10 mouse cellular contexts compared by ENCODE assay signal in the genomic region with DNA sequence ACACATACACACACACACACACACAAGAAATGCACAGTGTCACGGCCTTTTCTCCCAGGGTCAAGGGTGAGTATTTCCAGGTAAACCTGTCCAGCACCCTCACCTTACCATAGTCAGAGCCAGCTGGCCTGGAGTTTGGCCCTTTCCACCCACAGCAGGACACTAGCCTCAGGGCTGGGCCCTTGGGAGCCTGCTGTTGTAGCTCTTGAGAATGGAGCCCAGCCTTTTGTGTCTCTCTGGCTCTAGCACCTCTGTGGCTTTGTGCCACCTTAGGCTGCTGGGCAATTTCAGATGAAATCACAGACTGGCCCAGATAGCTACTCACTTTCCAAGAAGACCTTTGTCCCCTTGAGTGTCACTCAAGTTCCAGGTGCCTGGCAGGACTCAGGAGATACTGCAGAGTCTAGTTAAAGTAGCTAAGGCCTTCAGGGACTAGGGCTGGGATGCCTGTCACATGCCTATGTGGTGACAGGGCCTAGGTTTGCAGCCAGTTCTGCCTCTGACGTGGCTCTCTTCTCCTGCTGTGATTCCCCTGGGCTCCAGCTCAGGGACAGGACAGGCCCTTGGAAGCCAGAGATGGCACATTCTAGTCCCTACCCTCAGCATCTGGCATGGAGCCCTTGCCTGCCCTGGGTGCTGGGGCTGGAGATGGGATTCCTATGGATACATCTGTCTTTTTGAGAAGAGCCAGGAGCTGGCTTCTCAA. TPM values are rescaled to one million over a fixed set of nuclear protein-coding genes. Genes with fewer than 3 reads are reported as not detected.
DNase-seq lines count a peak whose midpoint lies in the region; ATAC-seq and TF ChIP-seq lines count a peak whose summit lies in the region.
"Had no signal": no experiment of that assay in that cellular context is flagged by ENCODE, and none has a peak within 500 bp of the region (broad histone marks: within the 10 kb centered on the region; RNA-seq: fewer than 3 reads in every experiment).

No protein-coding gene starts in this region.

- H3K9ac ChIP-seq in liver, adult 2 months (ENCODE audit: low read depth, low read length), result no peak overlapping the region
- H3K9ac ChIP-seq in liver, embryonic 12.5 days, result no peak overlapping the region
- H3K9ac ChIP-seq in stomach, postnatal 0 days (ENCODE audit: low read length), result peak overlapping the region; percentile 23; the same call in 1 of the 2 replicates
- H3K9ac ChIP-seq: liver, embryonic 13.5 days had no signal

- no peaks in the 10 kb centered on the region for H3K27me3 ChIP-seq in liver, adult 2 months (ENCODE audit: control insufficient read depth, insufficient read depth, low read length)
- no peaks in the 10 kb centered on the region for H3K27me3 ChIP-seq in liver, embryonic 12.5 days (replicated peaks)
- H3K27me3 ChIP-seq in heart, embryonic 10.5 days (ENCODE audit: insufficient read depth, poor library complexity, severe bottlenecking), result no peaks in the 10 kb centered on the region
- no peaks in the 10 kb centered on the region for H3K27me3 ChIP-seq in stomach, postnatal 0 days (ENCODE audit: control insufficient read depth, insufficient read depth, low read length)
- H3K27me3 ChIP-seq: liver, embryonic 13.5 days had no signal

- no peaks in the 10 kb centered on the region for H3K9me3 ChIP-seq in liver, embryonic 12.5 days (replicated peaks)
- H3K9me3 ChIP-seq in heart, embryonic 10.5 days, result no peaks in the 10 kb centered on the region
- no peaks in the 10 kb centered on the region for H3K9me3 ChIP-seq in stomach, postnatal 0 days (ENCODE audit: control insufficient read depth, low read length)
- H3K9me3 ChIP-seq: liver, embryonic 13.5 days had no signal

- WGBS in liver, adult 2 months, result 19% methylated on average over 2 of the region's 2 CpGs
- WGBS in liver, embryonic 12.5 days (ENCODE audit: insufficient replicate concordance), result 75% methylated on average over 2 of the region's 2 CpGs
- 64% methylated on average over 2 of the region's 2 CpGs for WGBS in heart, embryonic 10.5 days
- 71% methylated on average over 2 of the region's 2 CpGs for WGBS in stomach, postnatal 0 days

- intact Hi-C loops in left cerebral cortex, postnatal 10 days (cut with DNase I), result no loop called here

- no peak for TF ChIP-seq POLR2A in liver, adult 2 months (IDR thresholded peaks at IDR 0.05; ENCODE audit: extremely low read depth, insufficient read depth, low read length)

- H3K27ac ChIP-seq in liver, adult 2 months (replicated peaks; ENCODE audit: insufficient read depth, low read depth, low read length), result peak overlapping the region; percentile 27
- H3K27ac ChIP-seq in liver, embryonic 12.5 days, result no peak overlapping the region
- peak overlapping the region; percentile 52; the same call in 1 of the 2 replicates for H3K27ac ChIP-seq in heart, embryonic 10.5 days
- H3K27ac ChIP-seq in stomach, postnatal 0 days (replicated peaks), result peak overlapping the region; percentile 49
- H3K27ac ChIP-seq: liver, embryonic 13.5 days had no signal

- ATAC-seq in liver, embryonic 12.5 days, result no peak
- ATAC-seq in stomach, postnatal 0 days (ENCODE audit: low FRiP score, low TSS enrichment), result no peak

- peaks cover 35% of the 10 kb centered on the region for H3K4me1 ChIP-seq in liver, adult 2 months (ENCODE audit: control insufficient read depth, insufficient read depth, low read length)
- H3K4me1 ChIP-seq in liver, embryonic 12.5 days, result peaks cover 25% of the 10 kb centered on the region; the same call in 1 of the 2 replicates
- peaks cover 55% of the 10 kb centered on the region for H3K4me1 ChIP-seq in heart, embryonic 10.5 days
- peaks cover 14% of the 10 kb centered on the region for H3K4me1 ChIP-seq in stomach, postnatal 0 days (replicated peaks; ENCODE audit: control insufficient read depth, insufficient read depth)

- no peak for TF ChIP-seq EP300 in stomach, postnatal 0 days (optimal IDR thresholded peaks at IDR 0.05)

- H3K36me3 ChIP-seq in liver, adult 2 months (ENCODE audit: control insufficient read depth, insufficient read depth, low read length), result peaks cover 62% of the 10 kb centered on the region
- peaks cover 39% of the 10 kb centered on the region for H3K36me3 ChIP-seq in liver, embryonic 12.5 days
- H3K36me3 ChIP-seq in heart, embryonic 10.5 days, result peaks cover 39% of the 10 kb centered on the region
- H3K36me3 ChIP-seq in stomach, postnatal 0 days (ENCODE audit: control insufficient read depth, insufficient read depth, low read length), result peaks cover 24% of the 10 kb centered on the region

- H3K4me2 ChIP-seq in liver, embryonic 12.5 days, result no peak overlapping the region
- H3K4me2 ChIP-seq in stomach, postnatal 0 days (replicated peaks; ENCODE audit: low read depth), result peak overlapping the region; percentile 42
- H3K4me2 ChIP-seq: liver, embryonic 13.5 days had no signal

- no peaks in the 10 kb centered on the region for H3K79me2 ChIP-seq in liver, adult 2 months (ENCODE audit: control insufficient read depth, insufficient read depth, low read length)

- peak; percentile 94 for DNase-seq in liver, adult 2 months (ENCODE audit: extremely low read depth, low read depth, low spot score)
- DNase-seq in heart, embryonic 10.5 days (ENCODE audit: low spot score), result no peak
- peak; percentile 43 to 71 for DNase-seq in kidney, postnatal 25 days
- DNase-seq in stomach, postnatal 0 days (ENCODE audit: low spot score), result no peak
- no peak for DNase-seq in left cerebral cortex, postnatal 10 days (ENCODE audit: extremely low spot score in 1 of 2, low spot score in 2 of 2)
- DNase-seq in cerebellum, postnatal 25 days, result no peak
- DNase-seq in thymus, postnatal 4 days, result no peak
- DNase-seq: liver, embryonic 13.5 days had no signal

- H3K4me3 ChIP-seq in liver, adult 2 months (ENCODE audit: insufficient read depth, low read depth, low read length), result no peak overlapping the region
- H3K4me3 ChIP-seq in liver, embryonic 12.5 days, result no peak overlapping the region
- H3K4me3 ChIP-seq in heart, embryonic 10.5 days, result no peak overlapping the region
- H3K4me3 ChIP-seq in stomach, postnatal 0 days (ENCODE audit: low read depth, low read length), result no peak overlapping the region
- H3K4me3 ChIP-seq: liver, embryonic 13.5 days had no signal

- no peak for TF ChIP-seq CTCF in liver, adult 2 months (IDR thresholded peaks at IDR 0.05; ENCODE audit: low read depth, low read length)
- no peak for TF ChIP-seq CTCF in stomach, postnatal 0 days (IDR thresholded peaks at IDR 0.05; ENCODE audit: low read depth)

RNA-seq across cellular contexts. Expression of gene Tmem120a, which starts 17.5 kb away (rescaled TPM):
- 55.2 and 58.1 TPM in 2 replicates for total RNA-seq in liver, adult 2 months (2014; rRNA removed)
- polyA plus RNA-seq in liver, adult 2 months (2012; rRNA removed), result 52.9 and 76.6 TPM in 2 replicates
- polyA plus RNA-seq in liver, embryonic 12.5 days (2016; fragmentation: Nextera tagmentation; extraction: Ambion mirVana), result 17.4 and 21.5 TPM in 2 replicates
- 36.2 and 45.5 TPM in 2 replicates for polyA plus RNA-seq in heart, embryonic 10.5 days (2016; fragmentation: Nextera tagmentation; extraction: Ambion mirVana)
- 37.4 and 46.4 TPM in 2 replicates for polyA plus RNA-seq in stomach, postnatal 0 days (2015; fragmentation: Nextera tagmentation; extraction: Ambion mirVana)
- 10 to 100 TPM; 20.7 to 22.0 TPM for total RNA-seq in left cerebral cortex, postnatal 10 days (2021)

RNA-seq across cellular contexts. Expression of gene Styxl1, which starts 51.4 kb away (rescaled TPM):
- total RNA-seq in liver, adult 2 months (2014; rRNA removed), result 0.13 and 0.18 TPM in 2 replicates
- 0.22 and 0.23 TPM in 2 replicates for polyA plus RNA-seq in liver, adult 2 months (2012; rRNA removed)
- polyA plus RNA-seq in liver, embryonic 12.5 days (2016; fragmentation: Nextera tagmentation; extraction: Ambion mirVana), result 0.16 TPM in 1 of 2 replicates, not detected in the other
- polyA plus RNA-seq in heart, embryonic 10.5 days (2016; fragmentation: Nextera tagmentation; extraction: Ambion mirVana), result 0.14 TPM in 2 replicates
- polyA plus RNA-seq in stomach, postnatal 0 days (2015; fragmentation: Nextera tagmentation; extraction: Ambion mirVana), result 0.10 and 0.27 TPM in 2 replicates
- total RNA-seq in left cerebral cortex, postnatal 10 days (2021), result not detected
- total RNA-seq: common myeloid progenitor, adult 5-6 weeks had no signal
- polyA plus RNA-seq: liver, embryonic 13.5 days had no signal

RNA-seq across cellular contexts. Expression of gene Mdh2, which starts 51.5 kb away (rescaled TPM):
- total RNA-seq in liver, adult 2 months (2014; rRNA removed), result 108 and 176 TPM in 2 replicates
- polyA plus RNA-seq in liver, adult 2 months (2012; rRNA removed), result 361 and 418 TPM in 2 replicates
- 451 and 473 TPM in 2 replicates for polyA plus RNA-seq in liver, embryonic 12.5 days (2016; fragmentation: Nextera tagmentation; extraction: Ambion mirVana)
- 856 and 984 TPM in 2 replicates for polyA plus RNA-seq in heart, embryonic 10.5 days (2016; fragmentation: Nextera tagmentation; extraction: Ambion mirVana)
- polyA plus RNA-seq in stomach, postnatal 0 days (2015; fragmentation: Nextera tagmentation; extraction: Ambion mirVana), result 445 and 469 TPM in 2 replicates
- total RNA-seq in left cerebral cortex, postnatal 10 days (2021), result 100 to 1,000 TPM; 476 to 478 TPM

RNA-seq across cellular contexts. Expression of gene Por, which starts 57.0 kb away (rescaled TPM):
- total RNA-seq in liver, adult 2 months (2014; rRNA removed), result 284 and 345 TPM in 2 replicates
- 211 and 254 TPM in 2 replicates for polyA plus RNA-seq in liver, adult 2 months (2012; rRNA removed)
- 34.7 and 36.6 TPM in 2 replicates for polyA plus RNA-seq in liver, embryonic 12.5 days (2016; fragmentation: Nextera tagmentation; extraction: Ambion mirVana)
- 54.4 and 66.8 TPM in 2 replicates for polyA plus RNA-seq in heart, embryonic 10.5 days (2016; fragmentation: Nextera tagmentation; extraction: Ambion mirVana)
- polyA plus RNA-seq in stomach, postnatal 0 days (2015; fragmentation: Nextera tagmentation; extraction: Ambion mirVana), result 174 and 177 TPM in 2 replicates
- 10 to 100 TPM; 68.2 to 70.0 TPM for total RNA-seq in left cerebral cortex, postnatal 10 days (2021)

Comparison
In these comparisons a context has a peak if more than half of its experiments do, and no peak if none do; other contexts are left out.
1. DNase-seq: peak in liver, adult 2 months (single experiment) and kidney, postnatal 25 days (2 of 2); none in heart, embryonic 10.5 days (single experiment), stomach, postnatal 0 days (single experiment), left cerebral cortex, postnatal 10 days (0 of 2), cerebellum, postnatal 25 days (0 of 2) and thymus, postnatal 4 days (single experiment).